Mouse (Mus musculus) forebrain, embryonic 15.5 days (tissue): ENCODE data around the gene Cd2ap. TPM values are rescaled to one million over a fixed set of nuclear protein-coding genes. Genes with fewer than 3 reads are reported as not detected.

Experiments
- polyA plus RNA-seq: library from polyadenylated mRNA; unstranded; fragments of >200 nt; fragmentation: Nextera tagmentation; extraction: Ambion mirVana; gene quantifications from 2 replicates; pipeline ENCODE4 v1.2.1, GENCODE M21; 2015

Cd2ap gene
- polyA plus RNA-seq, 1 experiment from 2014 or later = 8.6 TPM

Other genes starting within 250 kb of the Cd2ap start
- gene Adgrf4, start 184.4 kb downstream of the Cd2ap start, polyA plus RNA-seq = 0.14 TPM in 1 of 2 replicates, not detected in the other
- gene Adgrf2, start 134.5 kb downstream of the Cd2ap start, polyA plus RNA-seq = 0.08 TPM in 2 replicates
- gene Tnfrsf21, start 139.9 kb upstream of the Cd2ap start, polyA plus RNA-seq = 57.1 and 59.6 TPM in 2 replicates